Mouse (Mus musculus): Measurements from ENCODE around the gene Rbm20. TPM values are rescaled to one million over a fixed set of nuclear protein-coding genes. Genes with fewer than 3 reads are reported as not detected.

Rbm20 gene
- total and polyA plus RNA-seq, 3 experiments, result 0.05 to 0.56 (median 0.08) TPM

DNA sequence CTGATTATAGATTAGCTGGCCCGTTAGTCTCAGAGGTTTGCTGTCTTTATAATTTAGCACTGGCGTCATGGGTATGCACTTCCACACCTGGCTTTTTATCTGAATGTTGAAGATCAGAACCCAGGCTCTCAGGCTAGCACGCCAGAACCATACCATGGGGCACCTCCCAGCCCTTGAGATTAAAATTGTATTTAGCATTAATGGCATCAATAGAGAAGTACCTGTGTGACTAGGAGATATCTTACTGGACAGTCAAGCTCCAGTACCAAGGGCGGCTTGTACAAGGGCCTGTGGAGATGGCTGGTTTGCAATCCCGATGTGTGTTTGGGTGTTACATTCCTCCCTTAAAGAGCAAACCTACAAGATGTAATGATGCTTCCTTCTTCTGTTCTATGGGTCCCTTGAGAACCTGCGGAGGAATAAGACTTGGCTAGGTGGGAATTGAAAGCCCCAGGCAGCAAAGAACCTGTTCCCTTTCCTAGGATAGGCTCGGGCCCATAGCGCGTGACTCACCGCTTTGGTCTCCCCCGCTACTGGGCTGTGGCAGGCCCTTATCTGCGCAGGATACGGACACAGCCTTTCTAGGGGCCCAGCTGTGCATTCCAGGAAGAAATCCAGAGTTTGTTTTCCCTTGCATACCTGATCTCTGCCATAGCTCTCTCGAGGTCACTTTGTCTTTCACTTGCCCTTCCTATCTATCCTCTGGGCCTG, 111.7 kb downstream of the Rbm20 start:
- H3K4me3 ChIP-seq (replicated peaks in 1 of 3; ENCODE audit: low read depth in 2 of 3, low read length in 2 of 3, poor library complexity in 1 of 3), result no peak overlapping the region
- in situ Hi-C loops (cut with MboI; ENCODE audit: low pct_ligation_motif_present, low pct_unique_long_range_greater_than_20kb, low sequenced_read_pairs) (no loop called here), dilution Hi-C loops (cut with MboI; ENCODE audit: extremely low pct_ligation_motif_present, extremely low pct_unique_long_range_greater_than_20kb, low sequenced_read_pairs) (no loop called here)
- DNase-seq (ENCODE audit: extremely low read depth), result no peak
- no peak overlapping the region for H3K27ac ChIP-seq (ENCODE audit: insufficient read depth, low read depth)
- H3K9ac ChIP-seq (ENCODE audit: insufficient read depth, low read depth), result no peak overlapping the region
- no peaks in the 10 kb centered on the region for H3K79me2 ChIP-seq (replicated peaks; ENCODE audit: control insufficient read depth, extremely low read depth, insufficient read depth, poor library complexity, severe bottlenecking)
- TF ChIP-seq ZNF384 (IDR thresholded peaks at IDR 0.05; ENCODE audit: low read depth, low read length) (no peak), CHD1 (IDR thresholded peaks at IDR 0.05; ENCODE audit: low read depth, low read length) (no peak), BHLHE40 (IDR thresholded peaks at IDR 0.05; ENCODE audit: low read depth, low read length) (no peak), POLR2A (IDR thresholded peaks at IDR 0.05; ENCODE audit: low read depth, low read length) (no peak), JUND (conservative IDR thresholded peaks at IDR 0.05; ENCODE audit: low read depth, low read length) (no peak), CHD2 (IDR thresholded peaks at IDR 0.05; ENCODE audit: low read length) (no peak), ETS1 (conservative IDR thresholded peaks at IDR 0.05; ENCODE audit: low read depth, low read length) (no peak), MAZ (IDR thresholded peaks at IDR 0.05; ENCODE audit: low read depth, low read length) (no peak), USF2 (conservative IDR thresholded peaks at IDR 0.05; ENCODE audit: low read depth, low read length) (no peak), MAFK (IDR thresholded peaks at IDR 0.05; ENCODE audit: insufficient replicate concordance, low read length) (no peak), TBP (conservative IDR thresholded peaks at IDR 0.05; ENCODE audit: low read depth, low read length) (no peak), IRF4 (IDR thresholded peaks at IDR 0.05; ENCODE audit: low read depth, low read length) (no peak), PAX5 (IDR thresholded peaks at IDR 0.05; ENCODE audit: low read length) (no peak), UBTF (IDR thresholded peaks at IDR 0.05; ENCODE audit: low read depth, low read length) (no peak)
- no peaks in the 10 kb centered on the region for H3K9me3 ChIP-seq (replicated peaks; ENCODE audit: low read length)
- H3K4me2 ChIP-seq (ENCODE audit: insufficient read depth, low read depth, poor library complexity, severe bottlenecking), result no peak overlapping the region
- H3K36me3 ChIP-seq (replicated peaks in 1 of 2; ENCODE audit: control insufficient read depth in 1 of 2, insufficient read depth in 1 of 2, low read length in 1 of 2), result no peaks in the 10 kb centered on the region
- H3K27me3 ChIP-seq (replicated peaks), result no peaks in the 10 kb centered on the region
- peaks cover 2 to 4% of the 10 kb centered on the region in 2 experiments; a peak in 2 of 4 replicates for H3K4me1 ChIP-seq (ENCODE audit: control insufficient read depth in 1 of 2, insufficient read depth in 2 of 2)

DNA sequence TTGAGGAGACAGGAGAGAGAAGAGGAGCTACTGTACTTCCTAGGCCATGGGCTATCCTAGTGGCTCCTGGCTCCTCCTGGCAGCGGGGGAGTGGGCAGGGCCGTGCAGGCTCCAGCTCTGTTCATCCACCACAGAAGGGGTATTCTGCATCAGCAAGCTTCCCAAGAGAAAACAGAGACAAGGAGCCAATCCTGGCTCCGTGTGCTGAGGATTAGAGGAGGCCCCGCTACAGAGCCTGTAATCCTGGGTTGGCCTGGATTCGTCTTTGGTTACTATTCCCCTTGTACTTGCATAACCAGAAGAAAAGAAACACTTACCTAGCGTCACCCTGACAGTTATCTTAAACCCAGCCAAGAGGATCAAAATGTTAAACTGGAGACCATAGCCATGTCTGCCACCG, 112.5 kb downstream of the Rbm20 start:
- Histone ChIP-seq H3K27me3 (replicated peaks) (no peaks in the 10 kb centered on the region), H3K9ac (ENCODE audit: insufficient read depth, low read depth) (no peak overlapping the region), H3K27ac (ENCODE audit: insufficient read depth, low read depth) (no peak overlapping the region), H3K4me1 (ENCODE audit: control insufficient read depth in 1 of 2, insufficient read depth in 2 of 2) (peaks cover 2 to 4% of the 10 kb centered on the region in 2 experiments; a peak in 2 of 4 replicates), H3K9me3 (replicated peaks; ENCODE audit: low read length) (no peaks in the 10 kb centered on the region), H3K79me2 (replicated peaks; ENCODE audit: control insufficient read depth, extremely low read depth, insufficient read depth, poor library complexity, severe bottlenecking) (no peaks in the 10 kb centered on the region), H3K4me2 (ENCODE audit: insufficient read depth, low read depth, poor library complexity, severe bottlenecking) (no peak overlapping the region), H3K36me3 (replicated peaks in 1 of 2; ENCODE audit: control insufficient read depth in 1 of 2, insufficient read depth in 1 of 2, low read length in 1 of 2) (no peaks in the 10 kb centered on the region), H3K4me3 (replicated peaks in 1 of 3; ENCODE audit: low read depth in 2 of 3, low read length in 2 of 3, poor library complexity in 1 of 3) (no peak overlapping the region)
- dilution Hi-C loops (cut with MboI; ENCODE audit: extremely low pct_ligation_motif_present, extremely low pct_unique_long_range_greater_than_20kb, low sequenced_read_pairs), result no loop called here
- TF ChIP-seq ZNF384 (IDR thresholded peaks at IDR 0.05; ENCODE audit: low read depth, low read length) (no peak), MAFK (IDR thresholded peaks at IDR 0.05; ENCODE audit: insufficient replicate concordance, low read length) (no peak), ZKSCAN1 (IDR thresholded peaks at IDR 0.05; ENCODE audit: borderline replicate concordance, low read depth, low read length) (no peak), ELF1 (IDR thresholded peaks at IDR 0.05; ENCODE audit: low read depth, low read length) (no peak), TBP (conservative IDR thresholded peaks at IDR 0.05; ENCODE audit: low read depth, low read length) (no peak), USF1 (IDR thresholded peaks at IDR 0.05; ENCODE audit: low read depth, low read length) (no peak), NRF1 (IDR thresholded peaks at IDR 0.05; ENCODE audit: low read depth, low read length) (no peak)
- no peak for DNase-seq (ENCODE audit: extremely low read depth)
- in situ Hi-C loops (cut with MboI; ENCODE audit: low pct_ligation_motif_present, low pct_unique_long_range_greater_than_20kb, low sequenced_read_pairs), result no loop called here

All from CH12.LX (cell line).